Mouse (Mus musculus): ENCODE data around the gene A030005K14Rik.
A peak's percentile ranks its signal among the peaks of the same experiment; 100 is the strongest.

Gene A030005K14Rik

DNA sequence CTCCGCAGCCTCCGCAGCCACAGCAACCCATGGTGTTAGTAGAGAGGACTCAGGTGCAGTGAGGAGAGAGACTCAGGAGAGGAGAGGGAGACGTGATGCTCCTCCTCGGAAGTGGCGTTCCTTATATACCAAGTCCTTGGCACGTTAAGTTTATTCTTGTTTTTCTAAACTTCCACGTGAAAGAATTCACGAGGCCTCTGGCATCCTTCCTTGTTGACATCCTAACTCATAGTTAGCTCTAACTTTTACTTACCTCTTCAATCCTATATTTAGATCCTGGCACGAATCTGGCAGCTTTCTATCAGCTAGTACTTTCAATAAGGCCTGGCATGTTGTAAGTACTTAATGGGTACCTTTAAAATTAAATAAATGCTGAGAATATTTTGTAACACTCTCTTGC, at the start of gene A030005K14Rik:
A030005K14Rik (minus strand) TSS at position 101 of the 400 bp plus-strand sequence.
- no peak for DNase-seq (ENCODE audit: inconsistent age in 2 of 2, low spot score in 1 of 2)

DNA sequence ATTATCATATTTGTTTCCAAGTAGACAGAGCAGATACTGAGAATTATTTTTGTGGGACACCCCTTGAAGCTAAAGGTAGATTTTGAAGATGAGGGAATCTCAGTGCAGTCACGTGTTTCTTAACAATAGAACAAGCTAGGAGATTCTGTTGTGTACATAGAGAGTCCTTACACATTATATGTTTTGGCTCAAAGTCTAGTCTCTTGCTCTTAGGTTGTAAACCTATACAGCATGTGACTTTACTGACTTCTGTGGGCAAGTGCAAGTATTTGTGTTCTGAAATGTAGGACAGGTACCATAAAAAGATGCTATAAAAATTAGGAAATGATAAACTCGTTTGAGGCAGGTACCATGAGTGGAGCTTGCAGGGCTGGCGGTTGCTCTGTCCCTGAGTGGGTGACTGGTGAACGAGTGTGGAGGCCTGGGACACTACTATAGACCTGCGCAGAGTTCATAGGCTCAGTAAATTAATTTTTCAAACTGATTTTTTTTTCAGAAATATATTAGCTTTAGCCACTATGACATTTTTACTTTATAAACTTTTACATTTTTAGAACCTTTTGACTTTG, 48.3 kb upstream of the A030005K14Rik start:
- DNase-seq (ENCODE audit: inconsistent age in 2 of 2, low spot score in 1 of 2): no peak

DNA sequence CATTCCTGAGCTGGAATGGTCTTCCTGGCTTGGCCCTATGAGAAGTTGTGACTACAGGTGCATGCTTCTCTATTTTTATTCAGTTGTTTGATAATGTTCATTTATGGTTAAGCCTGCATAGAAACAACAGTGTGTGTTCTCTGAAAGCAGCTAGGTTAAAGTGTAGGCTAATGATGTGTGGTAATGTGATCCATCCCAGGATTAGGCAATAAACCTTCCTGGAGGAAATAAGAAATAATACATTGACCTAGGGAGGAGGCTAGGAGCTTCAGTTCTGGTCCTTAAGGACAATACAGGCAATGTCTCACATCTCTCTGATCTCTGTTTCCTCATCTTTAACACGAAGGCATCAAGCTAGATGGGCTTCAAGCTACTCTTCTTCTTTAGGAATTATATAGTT, 46.3 kb upstream of the A030005K14Rik start:
- no peak for DNase-seq (ENCODE audit: inconsistent age in 2 of 2, low spot score in 1 of 2)

DNA sequence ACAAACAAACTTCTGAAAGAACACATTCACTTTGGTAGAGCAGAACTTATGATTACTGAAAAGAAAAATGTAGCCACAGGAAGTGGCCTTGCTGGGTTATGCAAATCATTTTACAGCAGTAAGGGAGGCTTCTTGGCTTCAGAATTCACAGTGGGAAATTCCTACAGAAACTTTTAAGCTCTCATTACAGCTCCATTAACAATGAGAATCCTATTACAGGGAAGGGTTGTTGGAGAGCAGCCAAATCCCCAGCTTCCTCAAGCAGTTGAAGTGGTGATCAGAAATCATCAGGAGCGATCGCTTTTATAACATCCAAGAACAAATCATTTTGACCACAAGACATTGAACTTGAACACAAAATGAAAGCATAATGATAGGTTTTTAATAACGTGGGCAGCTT, 42.7 kb upstream of the A030005K14Rik start:
- peak in 1 of 2 experiments; percentile 27 for DNase-seq (ENCODE audit: inconsistent age in 2 of 2, low spot score in 1 of 2)

DNA sequence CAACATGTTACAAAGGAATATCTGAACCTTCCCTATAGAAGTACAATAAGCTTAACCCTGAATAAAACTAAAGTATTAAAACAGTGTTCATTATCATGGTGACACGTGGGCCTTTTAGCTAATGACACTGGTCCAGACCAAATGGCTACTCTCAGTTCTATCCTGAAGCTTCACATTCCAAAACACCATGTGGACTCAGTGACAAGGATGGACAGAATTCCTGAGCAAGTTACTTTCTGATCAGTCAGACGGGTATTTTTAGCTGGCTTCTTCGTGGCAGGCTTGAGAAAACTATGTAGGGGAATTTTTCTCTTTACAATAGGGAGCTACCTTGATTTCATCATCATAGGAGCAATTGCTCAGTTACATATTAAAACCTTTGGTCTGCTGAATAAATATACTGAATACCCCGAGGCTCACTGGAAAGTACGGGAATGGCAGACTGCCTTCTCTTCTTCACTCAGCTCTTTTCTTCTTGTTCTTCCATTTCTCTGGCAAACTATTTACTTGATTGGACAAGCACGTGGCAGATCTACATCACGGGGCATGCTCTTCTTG, 40.5 kb upstream of the A030005K14Rik start:
- no peak for DNase-seq (ENCODE audit: inconsistent age in 2 of 2, low spot score in 1 of 2)

DNA sequence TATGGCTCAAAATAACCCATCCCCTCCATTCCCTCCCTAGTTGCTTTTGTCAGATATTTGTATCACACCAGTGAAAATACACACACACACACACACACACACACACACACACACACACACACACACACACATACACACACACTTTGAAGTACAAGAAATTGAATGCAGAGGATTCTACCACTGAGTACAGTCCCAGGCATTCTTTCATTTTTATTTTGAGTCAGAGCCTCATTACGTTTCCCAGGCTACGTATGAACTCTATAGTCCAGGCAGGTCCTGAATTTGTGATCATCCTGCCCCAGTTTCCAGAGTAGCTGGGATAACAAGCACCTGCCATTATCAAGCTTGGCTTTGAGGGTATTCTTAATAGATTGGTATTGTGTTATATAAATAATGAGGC, 40.0 kb upstream of the A030005K14Rik start:
- no peak for DNase-seq (ENCODE audit: inconsistent age in 2 of 2, low spot score in 1 of 2)

DNA sequence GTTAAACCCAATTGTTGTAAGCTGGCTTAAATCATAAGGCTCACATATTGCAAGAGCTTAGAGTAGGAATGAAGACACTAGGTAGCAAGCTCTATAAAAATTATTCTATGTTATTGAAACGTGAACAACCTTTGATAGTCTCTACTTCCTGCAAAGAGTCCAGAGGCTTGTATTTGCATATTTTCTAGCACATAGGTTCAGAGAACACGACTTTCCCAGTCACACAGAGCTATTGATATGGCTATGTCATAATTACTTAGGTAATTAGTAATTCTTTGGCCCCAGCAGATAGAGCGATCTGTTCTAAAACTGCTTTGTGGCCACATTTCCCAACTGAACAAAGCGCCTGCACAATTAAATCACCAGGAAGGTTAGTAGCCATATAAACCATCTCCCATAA, 37.8 kb upstream of the A030005K14Rik start:
- DNase-seq (ENCODE audit: inconsistent age in 2 of 2, low spot score in 1 of 2): no peak

DNA sequence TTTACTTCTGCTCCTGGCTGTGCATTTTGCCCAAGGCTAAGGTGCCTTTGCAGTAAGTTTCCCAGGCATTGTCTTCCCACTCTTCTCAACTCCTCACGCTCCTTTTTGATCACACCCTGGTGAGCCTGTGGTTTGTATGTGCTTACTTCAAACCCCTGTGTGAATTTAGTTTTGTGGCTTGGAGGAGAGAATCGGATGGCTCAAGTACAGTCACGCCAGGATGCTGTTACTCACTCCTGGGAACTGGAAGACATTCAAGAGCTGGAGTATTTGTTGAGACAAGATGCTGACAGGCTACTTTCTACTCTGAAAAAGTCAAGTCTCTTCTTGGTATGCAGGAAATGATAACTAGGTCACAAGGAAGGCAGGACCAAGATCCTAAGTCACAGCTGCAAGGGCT, 32.1 kb upstream of the A030005K14Rik start:
- DNase-seq (ENCODE audit: inconsistent age in 2 of 2, low spot score in 1 of 2): no peak

DNA sequence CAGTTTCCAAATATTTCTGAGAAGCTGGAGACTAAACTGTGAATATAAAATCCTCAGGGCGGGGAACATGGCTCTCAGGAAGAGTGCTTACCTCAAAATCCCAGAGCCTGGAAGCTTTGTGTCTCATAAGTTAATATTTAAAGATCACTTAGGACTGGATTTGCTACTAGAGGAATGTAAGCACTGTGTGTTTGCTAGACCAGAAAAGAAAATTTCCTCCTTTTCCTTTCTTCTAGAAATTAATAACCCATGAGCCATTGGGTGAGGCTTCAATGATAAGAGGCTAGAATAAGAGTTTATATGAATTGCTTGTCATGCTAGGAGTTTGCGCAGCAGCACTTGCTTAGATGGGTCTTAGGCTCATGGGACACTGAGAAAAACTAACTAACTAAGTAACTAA, 25.6 kb upstream of the A030005K14Rik start:
- DNase-seq (ENCODE audit: inconsistent age in 2 of 2, low spot score in 1 of 2): no peak

DNA sequence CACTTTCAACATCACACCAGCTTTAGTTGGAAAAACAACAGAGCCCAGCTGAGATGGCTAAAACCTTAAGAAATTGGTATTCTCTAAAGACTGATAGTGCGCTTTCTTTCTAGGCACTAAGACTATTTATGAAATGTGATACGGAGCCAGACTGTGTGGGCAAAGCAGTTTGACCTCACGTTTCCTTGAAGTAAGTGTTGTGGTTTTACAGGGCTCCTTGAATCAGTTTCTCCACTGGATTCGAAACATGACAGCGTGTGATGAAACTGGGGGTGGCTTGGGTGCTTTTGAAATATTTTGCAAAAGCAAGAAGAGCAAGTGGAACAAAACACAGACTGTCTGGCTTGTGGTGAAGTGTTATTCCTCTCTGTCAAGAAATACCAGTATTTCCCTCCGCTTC, 17.8 kb upstream of the A030005K14Rik start:
- DNase-seq (ENCODE audit: inconsistent age in 2 of 2, low spot score in 1 of 2): no peak

DNA sequence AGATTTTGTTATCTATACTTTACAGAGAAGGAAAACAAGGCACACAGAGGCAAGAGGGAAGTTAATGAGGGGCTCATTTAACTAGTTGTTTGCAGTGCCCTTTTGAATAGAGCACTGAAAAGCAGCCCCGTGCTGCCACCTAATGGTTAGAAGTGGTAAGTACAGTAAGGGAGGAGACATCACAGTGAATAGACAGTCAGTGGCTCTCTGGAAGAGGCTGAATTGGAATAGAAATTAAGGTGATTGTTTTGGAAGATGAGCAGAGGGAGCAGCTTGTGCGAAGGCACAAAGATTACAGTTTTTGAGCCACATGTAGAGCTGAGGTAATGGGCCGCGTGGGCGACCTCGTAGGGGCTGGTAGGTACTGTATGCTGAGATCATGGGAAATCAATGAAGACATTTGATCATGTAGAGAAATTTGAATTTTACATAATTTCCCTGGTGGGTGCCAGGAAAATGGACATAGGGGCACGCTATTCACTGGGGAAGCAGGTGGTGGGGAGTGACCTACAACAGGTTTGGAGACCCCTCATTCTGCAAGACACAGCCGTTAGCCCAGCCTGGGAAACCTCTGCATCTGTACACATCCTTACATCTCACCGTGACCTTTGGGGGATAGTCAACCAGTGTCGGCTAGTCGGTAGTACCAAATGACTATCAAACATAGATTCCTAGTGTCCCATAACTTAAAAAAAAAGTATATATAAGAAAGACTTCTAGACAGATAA, 17.2 kb upstream of the A030005K14Rik start:
- peak in 1 of 2 experiments; percentile 69 for DNase-seq (ENCODE audit: inconsistent age in 2 of 2, low spot score in 1 of 2)

DNA sequence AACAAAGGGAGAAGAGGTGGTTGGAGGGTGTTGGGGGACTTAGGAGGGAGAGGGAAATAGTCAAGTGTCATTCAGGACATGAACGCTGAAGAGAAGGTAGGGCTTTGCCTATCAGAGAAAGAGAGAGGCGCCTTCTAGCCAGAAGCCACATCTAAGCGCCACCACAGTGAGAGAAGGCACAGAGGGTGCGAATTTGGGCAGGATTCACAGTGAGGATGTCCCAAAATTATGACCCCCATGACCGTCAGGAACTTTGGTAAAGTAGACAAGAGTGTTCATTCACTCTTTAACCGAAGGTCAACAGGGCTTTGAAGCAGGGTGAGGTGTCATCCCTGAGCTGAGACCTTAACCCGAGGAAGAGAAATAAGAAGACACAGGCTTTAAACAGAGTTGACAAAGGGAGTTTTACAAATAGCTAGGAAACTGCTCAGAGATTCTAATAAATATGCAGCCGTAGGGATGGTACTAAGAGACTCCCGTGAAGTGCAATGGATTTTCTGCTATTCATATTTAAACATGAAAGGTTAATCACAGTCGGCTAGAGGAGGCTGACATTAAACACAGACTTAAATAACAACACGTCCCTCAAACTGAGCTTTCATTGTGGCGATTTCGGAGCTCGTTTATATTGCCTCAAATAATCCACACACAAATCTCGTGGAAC, 16.5 kb upstream of the A030005K14Rik start:
- no peak for DNase-seq (ENCODE audit: inconsistent age in 2 of 2, low spot score in 1 of 2)

DNA sequence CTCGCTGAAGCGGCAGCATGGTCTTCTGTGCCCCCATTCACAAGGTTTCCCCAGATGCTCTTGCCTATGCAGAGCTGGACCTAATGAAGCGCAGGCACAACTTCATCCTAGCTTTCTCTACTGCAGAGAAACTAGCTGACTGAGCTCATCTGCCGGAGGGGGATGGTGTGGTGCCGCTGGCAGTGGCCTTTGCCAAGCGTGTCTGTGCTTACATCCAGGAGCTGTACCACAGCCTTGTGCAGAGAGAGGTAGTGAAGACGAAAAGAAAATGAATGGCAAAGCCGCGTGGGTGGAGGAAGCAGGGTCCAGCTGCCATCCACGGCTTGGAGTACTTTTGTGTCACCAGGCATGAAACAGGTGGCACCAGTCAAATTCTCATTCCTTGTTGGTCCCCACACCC, 8.0 kb upstream of the A030005K14Rik start:
- no peak for DNase-seq (ENCODE audit: inconsistent age in 2 of 2, low spot score in 1 of 2)

DNA sequence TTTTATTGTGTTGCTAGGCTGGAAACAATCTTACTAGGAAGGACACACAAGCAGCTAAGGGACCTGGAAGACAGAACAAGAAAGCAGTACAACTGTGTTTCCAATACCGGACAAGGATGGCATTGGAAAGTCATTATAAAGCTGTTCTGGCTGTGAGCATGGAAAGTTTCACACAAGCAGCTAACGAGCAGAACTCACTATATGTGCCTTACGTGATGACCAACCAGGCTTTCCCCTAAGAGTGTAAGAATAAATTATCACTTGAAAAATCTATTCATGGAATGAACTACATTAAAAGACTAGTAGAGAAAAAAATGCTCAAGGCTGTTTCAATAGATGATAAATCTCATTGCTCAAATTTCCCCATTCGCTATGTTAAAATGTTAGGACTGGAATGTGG, 7.4 kb upstream of the A030005K14Rik start:
- no peak for DNase-seq (ENCODE audit: inconsistent age in 2 of 2, low spot score in 1 of 2)

DNA sequence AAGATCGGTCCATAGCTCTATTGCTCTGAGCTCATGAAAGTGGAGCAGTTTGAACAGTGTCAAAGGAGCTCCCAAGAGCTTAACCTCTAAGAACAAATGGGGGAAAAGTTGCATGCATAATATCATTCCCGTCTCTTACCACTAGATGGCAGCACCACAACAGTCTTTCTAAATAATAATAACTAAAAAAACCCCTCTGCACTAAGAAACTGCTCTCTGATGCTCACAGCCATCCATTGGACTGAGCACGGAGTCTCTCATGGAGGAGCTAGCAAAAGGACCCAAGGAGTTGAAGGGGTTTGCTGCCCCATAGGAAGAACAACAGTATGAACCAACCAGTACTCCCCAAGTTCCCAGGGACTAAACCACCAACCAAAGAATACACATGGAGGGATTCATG, 5.7 kb upstream of the A030005K14Rik start:
- peak in 1 of 2 experiments; percentile 69 for DNase-seq (ENCODE audit: inconsistent age in 2 of 2, low spot score in 1 of 2)

DNA sequence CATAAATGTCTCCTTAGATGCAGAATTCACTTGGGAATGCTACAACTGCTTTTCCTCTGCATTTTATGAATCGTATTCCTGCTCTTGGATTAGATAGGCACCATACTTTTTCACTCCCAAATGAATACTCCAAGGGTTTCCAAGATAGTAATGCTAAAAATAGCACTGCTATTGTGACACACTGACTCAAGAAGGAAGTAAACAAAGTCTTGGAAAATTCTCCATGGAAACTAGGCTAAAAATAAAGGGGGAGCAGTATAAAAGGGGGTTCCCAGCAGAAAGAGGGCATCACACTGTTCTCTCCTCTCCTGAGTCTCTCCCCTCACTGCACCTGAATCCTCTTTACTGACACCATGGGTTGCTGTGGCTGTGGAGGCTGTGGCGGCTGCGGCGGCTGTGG, 1.5 kb upstream of the A030005K14Rik start, which contains the start of gene Krtap28-13:
Krtap28-13 (plus strand) TSS at position 288 of the 400 bp plus-strand sequence.
- no peak for DNase-seq (ENCODE audit: inconsistent age in 2 of 2, low spot score in 1 of 2)

DNA sequence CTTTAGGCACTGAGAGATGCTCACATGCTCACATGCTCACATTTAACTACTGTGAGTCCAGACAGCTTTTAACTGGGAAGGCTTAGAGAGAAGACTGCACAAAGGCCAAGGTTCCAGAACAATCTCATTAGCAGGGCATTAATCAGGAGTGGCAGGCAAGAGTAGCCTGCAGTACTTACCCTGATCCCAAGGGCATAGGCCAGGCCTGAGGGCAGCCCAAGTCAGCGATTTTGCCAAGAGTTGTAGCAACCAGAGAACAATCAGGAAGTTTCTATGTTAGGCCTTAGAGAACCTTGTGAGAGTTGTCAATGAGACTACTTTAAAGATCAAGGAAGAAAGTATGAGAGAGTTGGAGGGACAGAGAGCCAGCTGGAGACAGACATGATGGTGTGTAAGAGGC, 697 bp downstream of the A030005K14Rik start:
- peak in 1 of 2 experiments; percentile 44 for DNase-seq (ENCODE audit: inconsistent age in 2 of 2, low spot score in 1 of 2)

DNA sequence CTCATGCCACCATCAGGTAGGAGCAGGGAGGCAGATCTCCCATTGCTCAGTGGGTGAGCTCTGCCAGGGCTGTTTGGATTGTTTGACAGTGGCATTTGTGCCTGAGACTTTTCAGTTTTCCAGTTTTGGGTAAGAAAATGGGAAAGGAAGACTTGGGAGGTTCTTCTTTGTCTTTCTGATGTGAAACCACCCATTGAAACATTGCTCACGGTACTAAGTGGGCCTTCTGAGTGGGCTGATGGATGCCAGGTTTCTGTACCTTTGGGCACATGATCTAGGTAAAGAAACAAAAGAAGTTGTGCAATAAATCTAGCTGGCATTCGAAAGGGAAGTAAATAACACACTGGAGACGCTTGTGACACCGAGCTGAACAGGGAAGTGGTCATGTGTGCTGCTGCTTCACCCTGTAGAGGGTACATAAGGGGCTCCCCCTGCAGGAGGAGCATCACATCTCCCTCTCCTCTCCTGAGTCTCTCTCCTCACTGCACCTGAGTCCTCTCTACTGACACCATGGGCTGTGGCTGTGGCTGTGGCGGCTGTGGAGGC, 14.2 kb downstream of the A030005K14Rik start, which contains the start of gene Gm47969:
Gm47969 (plus strand) TSS at position 51 of the 546 bp plus-strand sequence.
- no peak for DNase-seq (ENCODE audit: inconsistent age in 2 of 2, low spot score in 1 of 2)

DNA sequence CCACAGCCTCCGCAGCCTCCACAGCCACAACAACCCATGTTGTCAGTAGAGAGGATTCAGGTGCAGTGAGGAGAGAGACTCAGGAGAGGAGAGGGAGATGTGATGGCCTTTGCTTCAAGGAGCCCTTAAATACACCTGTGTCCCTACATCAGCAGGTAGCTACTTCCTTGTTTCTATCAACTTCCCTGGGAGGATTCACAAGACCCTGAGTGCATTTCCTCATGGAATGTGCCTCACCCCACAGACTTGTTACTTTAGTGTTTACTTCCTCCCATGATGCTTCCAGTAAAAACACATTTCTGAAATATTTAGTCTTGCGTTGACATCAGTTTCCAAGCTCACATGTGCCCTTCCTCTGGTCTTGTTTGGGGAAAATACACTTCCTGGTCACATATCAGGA, 16.8 kb downstream of the A030005K14Rik start, which contains the start of gene Krtap28-10:
Krtap28-10 (minus strand) TSS at position 101 of the 400 bp plus-strand sequence.
- no peak for DNase-seq (ENCODE audit: inconsistent age in 2 of 2, low spot score in 1 of 2)

DNA sequence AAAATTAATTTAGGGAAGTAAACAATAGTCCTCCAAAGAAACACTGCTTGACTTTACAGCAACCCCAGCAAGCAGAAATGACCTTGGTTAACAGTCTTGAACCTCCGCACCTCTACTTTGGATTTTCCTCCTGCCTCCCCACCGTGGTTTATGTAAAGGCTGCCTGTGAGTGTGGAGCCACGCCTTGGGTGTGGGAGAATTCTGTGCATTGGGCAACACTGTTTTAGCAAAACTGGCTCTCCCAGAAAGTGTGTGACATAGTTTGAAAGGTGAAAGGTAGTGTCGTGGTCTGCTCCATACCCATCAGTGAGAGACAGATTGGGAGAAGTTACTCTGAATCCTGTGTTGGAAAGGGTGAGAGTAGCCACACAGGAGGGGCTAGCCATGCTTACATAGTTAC, 20.1 kb downstream of the A030005K14Rik start:
- no peak for DNase-seq (ENCODE audit: inconsistent age in 2 of 2, low spot score in 1 of 2)

DNA sequence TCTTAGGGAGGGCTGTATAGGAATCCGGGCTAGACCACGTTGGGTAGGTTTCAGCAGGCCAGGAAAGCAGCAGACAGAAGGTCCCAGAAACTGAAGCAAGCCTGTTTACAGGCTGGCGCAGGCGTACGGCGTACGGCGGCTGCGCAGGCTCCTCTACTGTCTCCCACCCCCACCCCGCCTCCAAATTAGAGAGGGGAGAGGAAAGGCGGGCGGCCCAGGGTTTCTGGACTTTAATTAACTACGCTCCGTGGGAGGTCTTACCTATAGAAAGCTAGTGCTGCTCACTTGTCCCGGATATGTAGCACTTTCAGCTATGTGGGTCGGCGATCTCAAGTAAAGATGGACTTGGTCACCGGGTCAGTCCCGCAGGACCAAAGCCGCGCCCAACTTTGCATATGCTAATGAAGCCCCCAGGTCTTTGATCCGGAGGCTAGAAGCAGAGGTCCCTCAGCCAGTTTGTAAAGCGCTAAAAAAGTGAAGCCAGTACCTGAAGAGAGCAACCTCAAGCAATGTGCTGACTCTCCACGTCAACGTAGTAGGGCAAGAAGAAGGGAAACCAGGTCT, 21.0 kb downstream of the A030005K14Rik start, which contains the start of gene Slc19a3:
Slc19a3 (minus strand) TSS at position 340 of the 564 bp plus-strand sequence.
- DNase-seq (ENCODE audit: inconsistent age in 2 of 2, low spot score in 1 of 2): peak; percentile 11 to 58
